Mouse (Mus musculus) forebrain, postnatal 0 days (tissue): ENCODE measurements at regions not wholly inside any gene's neighbourhood (a gene's known extent, or its start where the extent isn't known, plus 50 kb on each side); places are given as distances from the start of the nearest gene placed in this dataset.
A peak's percentile ranks its signal among the peaks of the same experiment; 100 is the strongest.

Experiments used
- ATAC-seq: fragments of 200-750 bp; cut with Nextera tagmentation; 2 replicates; pipeline ENCODE4 v1.8.0; 2017; ENCODE audit warnings: mild to moderate bottlenecking, moderate library complexity
- DNase-seq: peaks from one replicate; pipeline ENCODE4 v3.0.0-alpha.2; 2015
- H3K27ac ChIP-seq: fragments of 300-500 bp; sonication (generic); 2 replicates; pipeline ENCODE4 v1.5.1; 2014; ENCODE audit warnings: low read depth, mild to moderate bottlenecking, antibody characterized with exemption, low read length, moderate library complexity, mixed read lengths
- H3K27me3 ChIP-seq: fragments of 300-500 bp; sonication (generic); 2 replicates; pipeline ENCODE4 v1.6.1; 2014; ENCODE audit warnings: mild to moderate bottlenecking, low read length, mixed read lengths; ENCODE audit not compliant: insufficient read depth
- H3K36me3 ChIP-seq: fragments of 300-500 bp; sonication (generic); 2 replicates; pipeline ENCODE4 v1.6.1; 2014; ENCODE audit warnings: mild to moderate bottlenecking, moderate library complexity; ENCODE audit not compliant: insufficient read depth
- H3K4me1 ChIP-seq: fragments of 300-500 bp; sonication (generic); 2 replicates; pipeline ENCODE4 v1.6.1; 2014; ENCODE audit warnings: antibody characterized with exemption; ENCODE audit not compliant: insufficient read depth
- H3K4me2 ChIP-seq: fragments of 300-500 bp; sonication (generic); 2 replicates; pipeline ENCODE4 v1.6.1; 2014; ENCODE audit warnings: low read depth, mild to moderate bottlenecking, moderate library complexity
- H3K4me3 ChIP-seq: fragments of 300-500 bp; sonication (generic); 2 replicates; pipeline ENCODE4 v1.5.1; 2014; ENCODE audit warnings: low read depth, low read length, mixed read lengths
- H3K9ac ChIP-seq: fragments of 300-500 bp; sonication (generic); 2 replicates; pipeline ENCODE4 v1.6.1; 2014; ENCODE audit warnings: mild to moderate bottlenecking
- H3K9me3 ChIP-seq: fragments of 300-500 bp; sonication (generic); 2 replicates; pipeline ENCODE4 v1.6.1; 2016; ENCODE audit warnings: low read length
- CTCF ChIP-seq: sonication (generic); IDR thresholded peaks from 2 replicates; pipeline ENCODE4 v1.5.1; 2016; ENCODE audit warnings: antibody characterized with exemption, control low read depth, low read depth
- WGBS: fragments of 180-500 bp; shearing (Covaris S2); extraction: QIAGEN DNeasy Blood & Tissue Kit; methylation state at CpG from one replicate; pipeline ENCODE4 v1.1.7; 2014; 5-methylcytosine and 5-hydroxymethylcytosine counted together

DNA sequence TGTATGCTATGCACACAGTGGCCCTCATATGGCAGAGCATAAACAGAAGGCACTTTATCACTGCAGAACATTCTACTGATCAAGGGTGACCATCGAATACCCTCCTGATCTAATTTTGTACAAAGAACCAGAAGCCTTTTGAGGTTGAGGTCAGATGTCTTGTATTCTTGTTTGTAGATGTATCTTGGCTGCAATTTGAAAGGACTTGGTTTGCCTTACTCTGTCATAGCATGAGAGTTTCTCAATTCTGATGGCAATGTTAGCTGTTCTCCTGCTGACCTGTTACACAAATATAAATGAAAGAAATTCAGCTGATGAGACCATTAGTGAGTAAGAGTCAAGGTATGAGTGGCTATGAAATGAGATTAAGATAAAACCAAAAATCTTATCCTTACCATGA lies 199.1 kb upstream of the Aldoart1 start:
- no peaks in the 10 kb centered on the region for H3K4me1 ChIP-seq
- no peak overlapping the region for H3K9ac ChIP-seq
- WGBS = 85% methylated on average over 1 of the region's 1 CpGs
- no peaks in the 10 kb centered on the region for H3K9me3 ChIP-seq
- ATAC-seq (no peak), DNase-seq (no peak)
- no peak overlapping the region for H3K27ac ChIP-seq
- no peaks in the 10 kb centered on the region for H3K36me3 ChIP-seq
- TF ChIP-seq CTCF = no peak
- H3K4me3 ChIP-seq = no peak overlapping the region
- H3K4me2 ChIP-seq = no peak overlapping the region
- H3K27me3 ChIP-seq = no peaks in the 10 kb centered on the region

DNA sequence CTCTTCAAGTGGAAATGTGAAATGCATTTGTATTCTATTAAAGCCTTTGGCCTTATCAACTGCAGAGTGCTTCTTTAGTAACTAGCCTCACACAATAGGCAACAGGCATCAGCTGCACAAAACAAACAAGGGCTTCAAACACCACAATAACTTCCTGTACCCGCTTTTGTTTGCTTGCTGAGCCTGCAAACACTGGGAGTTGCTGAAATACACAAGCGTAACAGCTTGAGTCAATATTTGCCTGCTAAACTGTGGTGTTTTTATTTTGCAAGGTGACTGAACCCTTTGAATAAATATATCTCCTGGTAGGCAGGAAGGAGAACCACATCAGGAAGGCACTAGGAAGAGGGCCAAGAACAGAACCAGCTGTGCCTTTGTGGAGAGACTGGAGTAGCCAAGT lies 195.4 kb upstream of the Aldoart1 start:
- 37% methylated on average over 2 of the region's 2 CpGs for WGBS
- no peaks in the 10 kb centered on the region for H3K36me3 ChIP-seq
- H3K4me1 ChIP-seq = no peaks in the 10 kb centered on the region
- no peaks in the 10 kb centered on the region for H3K9me3 ChIP-seq
- H3K9ac ChIP-seq = no peak overlapping the region
- DNase-seq (peak; percentile 8), ATAC-seq (no peak)
- no peak overlapping the region for H3K27ac ChIP-seq
- H3K27me3 ChIP-seq = no peaks in the 10 kb centered on the region
- H3K4me3 ChIP-seq = no peak overlapping the region
- TF ChIP-seq CTCF = no peak
- no peak overlapping the region for H3K4me2 ChIP-seq

DNA sequence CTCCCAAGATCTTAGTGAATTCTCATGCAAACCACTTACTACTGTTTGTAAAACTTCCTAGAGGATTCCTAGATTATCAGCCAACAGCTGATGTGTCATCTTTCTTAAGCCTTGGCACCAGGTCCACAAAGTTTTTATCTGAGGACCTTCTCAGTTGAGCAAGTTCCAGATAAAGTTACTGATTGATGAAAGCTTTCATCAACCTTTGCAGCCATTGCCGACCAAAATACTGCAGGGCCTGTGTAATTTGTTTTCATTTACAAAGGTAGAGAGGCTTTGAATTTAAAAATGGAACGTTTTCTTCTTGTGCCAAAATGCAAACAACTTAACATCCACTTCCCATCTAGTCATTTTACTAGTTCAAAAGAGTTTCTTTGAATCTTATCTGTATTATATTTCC lies 191.9 kb upstream of the Aldoart1 start:
- Histone ChIP-seq H3K4me2 (no peak overlapping the region), H3K36me3 (no peaks in the 10 kb centered on the region), H3K27me3 (no peaks in the 10 kb centered on the region), H3K9ac (no peak overlapping the region), H3K4me3 (no peak overlapping the region), H3K9me3 (no peaks in the 10 kb centered on the region), H3K4me1 (no peaks in the 10 kb centered on the region), H3K27ac (no peak overlapping the region)
- WGBS = 27% methylated on average over 2 of the region's 2 CpGs
- no peak for DNase-seq
- ATAC-seq = no peak
- TF ChIP-seq CTCF = no peak

DNA sequence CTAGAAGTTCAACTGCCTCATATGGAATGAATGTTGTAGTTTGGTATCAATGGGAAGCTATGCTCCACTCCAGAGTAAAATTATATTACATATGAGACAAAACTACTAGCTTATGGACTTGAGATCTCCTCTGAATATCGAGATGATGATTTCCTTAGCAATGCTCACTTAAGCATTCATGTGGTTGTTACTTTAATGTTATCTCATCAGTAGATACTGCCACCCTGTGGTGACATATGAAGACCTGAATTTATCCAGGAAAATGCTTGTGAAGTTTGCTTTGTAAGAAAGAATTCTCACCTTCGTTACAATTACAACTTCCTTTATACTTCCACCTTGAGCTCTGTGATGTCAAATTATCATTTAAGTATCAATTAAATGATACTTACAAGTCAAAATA lies 190.2 kb upstream of the Aldoart1 start:
- H3K4me1 ChIP-seq = no peaks in the 10 kb centered on the region
- no peaks in the 10 kb centered on the region for H3K36me3 ChIP-seq
- H3K4me3 ChIP-seq = no peak overlapping the region
- WGBS = 7% methylated on average over 2 of the region's 2 CpGs
- no peak overlapping the region for H3K27ac ChIP-seq
- DNase-seq (peak; percentile 82), ATAC-seq (no peak; the same call in 1 of the 2 replicates)
- TF ChIP-seq CTCF = peak; percentile 84
- no peaks in the 10 kb centered on the region for H3K9me3 ChIP-seq
- no peak overlapping the region for H3K9ac ChIP-seq
- no peaks in the 10 kb centered on the region for H3K27me3 ChIP-seq
- no peak overlapping the region for H3K4me2 ChIP-seq

DNA sequence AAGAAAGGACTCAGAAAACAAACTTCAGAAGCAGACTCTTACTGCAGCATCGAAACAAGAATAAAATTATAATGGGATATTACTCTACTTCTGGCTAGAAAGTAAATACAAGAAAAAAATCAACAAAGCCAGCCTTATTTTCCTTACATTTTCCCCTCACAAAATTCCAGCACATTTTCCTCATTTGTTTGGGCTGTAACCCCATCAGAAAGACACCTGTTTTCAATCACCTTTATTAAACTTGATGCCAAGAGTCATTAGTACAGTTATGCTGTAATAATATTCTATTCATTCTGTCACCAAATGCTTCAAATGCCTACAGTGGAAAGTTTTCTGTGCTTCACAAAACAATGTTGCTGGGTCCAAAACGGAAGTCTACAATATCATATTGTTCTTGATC lies 189.1 kb upstream of the Aldoart1 start:
- Histone ChIP-seq H3K9ac (no peak overlapping the region), H3K9me3 (no peaks in the 10 kb centered on the region), H3K27me3 (no peaks in the 10 kb centered on the region), H3K27ac (no peak overlapping the region), H3K4me3 (no peak overlapping the region), H3K4me2 (no peak overlapping the region), H3K36me3 (no peaks in the 10 kb centered on the region), H3K4me1 (no peaks in the 10 kb centered on the region)
- WGBS = 82% methylated on average over 2 of the region's 2 CpGs
- ATAC-seq = no peak
- DNase-seq = no peak
- no peak for TF ChIP-seq CTCF

DNA sequence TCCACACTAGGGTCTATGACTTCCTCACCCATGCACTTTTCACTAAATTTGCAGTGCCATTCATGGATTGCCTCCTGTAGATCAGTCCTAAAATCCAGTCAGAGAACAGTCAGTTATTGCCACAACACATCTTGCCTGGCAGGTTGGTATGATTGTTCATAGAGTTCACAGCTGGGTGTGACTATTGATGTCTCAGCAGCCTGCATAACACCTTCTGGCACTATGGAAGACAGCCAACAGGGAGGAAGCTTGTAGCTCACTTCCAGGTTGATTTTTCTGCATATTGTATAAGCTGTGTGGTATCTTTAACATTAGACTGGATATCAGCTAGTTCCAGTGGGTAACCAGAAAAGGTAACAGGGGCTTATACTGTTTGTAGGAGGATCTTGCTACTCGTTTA lies 145.3 kb upstream of the Aldoart1 start:
- Histone ChIP-seq H3K9ac (no peak overlapping the region), H3K4me2 (no peak overlapping the region), H3K27me3 (no peaks in the 10 kb centered on the region), H3K9me3 (no peaks in the 10 kb centered on the region), H3K4me1 (no peaks in the 10 kb centered on the region), H3K36me3 (no peaks in the 10 kb centered on the region), H3K27ac (no peak overlapping the region), H3K4me3 (no peak overlapping the region)
- no peak for TF ChIP-seq CTCF
- no peak for DNase-seq
- ATAC-seq = no peak
- 82% methylated on average over 1 of the region's 1 CpGs for WGBS

DNA sequence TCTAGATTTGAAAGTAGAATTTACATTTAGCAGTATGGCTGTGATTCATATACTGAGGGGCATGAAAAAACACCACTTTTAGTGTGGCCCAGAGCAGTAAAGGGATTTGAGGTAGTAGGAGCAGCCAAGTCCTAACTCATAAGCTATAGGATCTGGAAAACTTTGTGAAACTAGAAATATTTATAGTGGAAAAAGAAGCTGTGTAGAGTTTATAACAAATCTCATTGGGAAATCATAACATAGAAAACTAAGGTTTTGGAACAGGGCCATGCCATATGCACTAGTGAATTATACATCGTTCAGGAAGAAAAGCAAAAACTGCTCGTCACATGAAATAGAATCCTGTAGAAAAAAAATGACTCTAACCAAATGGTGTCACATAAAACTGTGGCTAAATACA lies 143.7 kb upstream of the Aldoart1 start:
- Histone ChIP-seq H3K4me2 (no peak overlapping the region), H3K27me3 (no peaks in the 10 kb centered on the region), H3K27ac (no peak overlapping the region), H3K9ac (no peak overlapping the region), H3K9me3 (no peaks in the 10 kb centered on the region), H3K36me3 (no peaks in the 10 kb centered on the region), H3K4me3 (no peak overlapping the region), H3K4me1 (no peaks in the 10 kb centered on the region)
- WGBS = 57% methylated on average over 2 of the region's 2 CpGs
- DNase-seq (peak; percentile 77), ATAC-seq (peak; percentile 73)
- TF ChIP-seq CTCF = no peak
